Mouse (Mus musculus) thymus, postnatal 36 days (tissue): ENCODE measurements at regions not wholly inside any gene's neighbourhood (a gene's known extent, or its start where the extent isn't known, plus 50 kb on each side); places are given as distances from the start of the nearest gene placed in this dataset.

Source experiments
- DNase-seq, 2 experiments: peaks; one replicate each; pipeline ENCODE4 v3.0.0; 2022; ENCODE audit warnings: mixed read lengths in 2 of 2

- DNase-seq = no peak
These were observed 481.2 kb upstream of the Pmfbp1 start for GRCm38 (mm10) chr8:109012655-109013054.

- DNase-seq = no peak
These were observed 480.2 kb upstream of the Pmfbp1 start for GRCm38 (mm10) chr8:109013577-109013976.

- DNase-seq = peak; percentile 57 to 67
These were observed 479.1 kb upstream of the Pmfbp1 start for GRCm38 (mm10) chr8:109014746-109015145.

DNA sequence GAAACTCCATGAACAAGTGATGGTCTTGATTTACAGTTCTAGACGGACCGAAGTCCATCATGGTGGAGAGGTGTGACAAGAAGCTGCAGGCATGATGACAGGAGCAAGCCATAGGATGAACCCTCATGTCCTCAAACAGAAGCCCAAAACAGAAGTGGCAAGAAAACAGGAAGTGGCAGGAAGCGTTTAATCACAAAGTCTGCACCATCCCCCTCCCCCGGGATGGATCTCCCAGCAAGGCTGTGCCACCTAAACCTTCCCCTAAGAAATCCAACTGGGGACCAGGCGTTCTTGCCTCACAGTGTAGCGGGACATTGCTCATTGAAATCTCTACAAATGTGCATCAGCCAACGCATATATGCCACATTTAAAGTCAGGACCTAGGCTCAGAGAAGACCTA, 474.3 kb upstream of the Pmfbp1 start:
- no peak for DNase-seq

DNA sequence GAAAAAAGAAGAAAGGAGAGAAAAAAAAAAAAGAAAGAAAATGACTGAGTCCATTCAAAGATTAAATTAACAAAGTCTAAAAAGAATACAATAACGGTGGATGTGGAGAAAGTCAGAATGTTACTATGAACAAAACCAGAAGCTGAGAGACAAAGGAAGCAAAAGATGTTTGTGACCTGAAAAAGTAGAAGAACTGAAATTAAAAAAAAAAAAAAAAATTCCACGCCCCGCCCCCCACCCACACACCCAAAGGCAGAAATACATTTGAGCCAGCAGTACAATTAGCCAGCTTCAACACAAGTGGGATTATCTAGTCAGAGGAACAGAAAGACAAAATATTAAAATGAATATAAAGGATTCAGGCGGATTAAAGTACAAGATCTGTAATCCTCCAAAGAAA, 473.7 kb upstream of the Pmfbp1 start:
- no peak for DNase-seq

- no peak for DNase-seq
These were observed 465.9 kb upstream of the Pmfbp1 start for GRCm38 (mm10) chr8:109027923-109028322.

GRCm38 (mm10) chr8:109053608-109054007, 440.2 kb upstream of the Pmfbp1 start:
- DNase-seq = no peak

- no peak for DNase-seq
These were observed 434.7 kb upstream of the Pmfbp1 start for GRCm38 (mm10) chr8:109059152-109059551.

DNA sequence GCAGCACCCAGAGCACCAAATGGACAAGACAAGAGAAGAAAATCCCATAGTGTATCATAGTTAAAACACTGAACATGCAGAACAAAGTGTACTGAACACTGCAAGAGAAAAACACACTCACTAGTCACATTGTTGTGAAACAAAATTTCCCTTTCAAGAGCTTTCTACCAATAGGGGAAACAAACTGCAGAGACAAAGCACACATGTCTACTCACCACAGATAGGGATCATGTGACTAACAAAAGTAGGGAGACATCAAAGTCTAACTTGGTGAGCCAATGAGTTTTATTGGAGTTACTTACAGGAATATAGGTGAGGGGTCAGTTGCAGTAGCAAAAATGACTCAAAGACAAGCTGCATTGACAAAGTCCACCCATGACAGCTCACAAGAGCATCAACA, 431.5 kb upstream of the Pmfbp1 start:
- no peak for DNase-seq

DNA sequence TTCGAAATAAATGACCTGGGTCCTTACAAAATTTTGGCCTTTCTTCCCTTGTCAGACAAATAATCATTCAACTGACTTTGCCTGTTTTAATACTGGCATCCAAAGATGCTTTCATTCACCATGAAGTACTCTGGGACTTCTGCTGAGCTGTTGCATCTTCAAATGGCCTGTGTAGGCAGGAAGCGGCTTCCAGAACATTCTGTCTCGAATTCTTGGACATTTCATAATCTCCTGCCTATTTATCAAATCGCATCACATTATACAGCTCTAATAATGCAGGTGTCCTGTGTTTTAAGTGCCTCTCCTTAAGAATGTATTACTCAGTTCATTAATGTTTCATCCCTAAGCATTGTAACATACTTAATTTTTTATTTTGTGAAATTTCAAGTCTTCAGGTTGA, 420.1 kb upstream of the Pmfbp1 start:
- no peak for DNase-seq

DNA sequence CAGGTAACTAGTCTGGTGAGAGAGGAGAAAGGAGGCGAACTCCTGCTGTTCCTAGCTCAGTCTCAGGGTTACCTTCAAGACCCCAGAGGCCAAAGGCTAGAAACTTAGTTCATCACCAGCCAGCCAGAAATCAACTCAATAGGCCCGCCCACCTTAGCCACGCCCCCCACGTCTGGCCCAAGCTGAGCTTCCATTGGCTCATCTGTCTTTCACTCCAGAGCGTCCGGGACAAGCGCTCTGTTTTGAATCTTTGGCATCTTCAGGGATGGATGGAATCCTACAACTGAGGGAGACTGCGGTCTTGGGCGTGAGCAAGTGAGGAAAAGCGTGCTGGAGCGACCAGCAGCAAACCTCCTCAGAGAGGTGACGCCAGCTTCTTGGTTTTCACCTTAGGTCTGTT, 418.8 kb upstream of the Pmfbp1 start:
- no peak for DNase-seq

DNA sequence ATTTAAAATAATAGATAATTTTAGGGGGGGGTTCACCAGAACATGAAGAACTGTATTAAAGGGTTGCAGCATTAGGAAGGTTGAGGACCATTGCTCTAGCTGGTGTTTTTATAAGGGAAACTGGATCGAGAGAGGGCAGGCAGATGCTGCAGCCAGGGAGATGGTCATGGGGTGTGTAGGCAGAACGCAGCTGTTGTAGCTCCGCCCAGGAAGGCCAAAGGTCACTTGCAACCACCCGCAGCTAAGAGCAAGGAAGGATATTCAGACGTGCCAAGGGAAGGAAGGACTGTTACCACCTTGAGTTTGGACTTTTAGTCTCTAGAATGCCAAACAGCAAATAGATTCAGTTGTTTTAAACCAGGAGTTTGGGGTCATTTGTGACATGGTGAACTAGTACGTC, 414.6 kb upstream of the Pmfbp1 start:
- no peak for DNase-seq

DNA sequence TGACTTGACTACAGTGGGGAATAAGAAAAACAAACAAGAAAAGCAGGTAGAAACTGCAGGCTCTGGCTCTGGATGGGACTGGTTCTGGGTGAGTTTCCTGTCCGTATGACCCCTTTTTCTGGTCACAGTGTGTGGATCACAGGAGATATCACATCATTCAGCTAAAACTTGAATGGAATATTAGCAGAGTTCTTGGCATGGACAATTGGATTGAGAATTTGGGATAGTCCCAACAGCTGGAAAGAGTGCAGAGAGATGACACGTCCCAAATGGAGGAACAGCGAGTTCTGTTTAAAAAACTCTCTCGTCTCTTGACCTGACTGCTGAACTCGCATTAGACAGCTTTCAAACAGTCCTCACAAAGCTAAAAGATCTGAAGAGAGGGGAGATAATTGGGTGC, 412.5 kb upstream of the Pmfbp1 start:
- no peak for DNase-seq

DNA sequence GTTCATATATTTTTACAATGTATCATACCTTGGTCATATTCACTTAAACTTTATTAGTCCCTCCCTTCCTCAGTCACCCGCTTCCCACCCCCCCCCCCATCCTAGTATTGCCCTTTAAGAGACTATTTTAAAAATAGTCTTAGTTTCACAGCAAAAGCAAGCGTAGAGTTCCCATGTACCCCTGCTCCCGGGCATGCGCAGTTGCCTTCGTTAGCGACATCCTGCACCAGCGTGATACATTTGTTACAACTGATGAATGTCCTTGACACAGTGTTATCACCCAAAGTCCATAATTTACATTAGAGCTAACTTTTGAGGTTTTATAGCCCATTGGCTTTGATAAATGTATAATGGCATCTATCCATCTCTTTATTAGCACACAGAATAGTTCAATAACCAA, 408.7 kb upstream of the Pmfbp1 start:
- no peak for DNase-seq

DNA sequence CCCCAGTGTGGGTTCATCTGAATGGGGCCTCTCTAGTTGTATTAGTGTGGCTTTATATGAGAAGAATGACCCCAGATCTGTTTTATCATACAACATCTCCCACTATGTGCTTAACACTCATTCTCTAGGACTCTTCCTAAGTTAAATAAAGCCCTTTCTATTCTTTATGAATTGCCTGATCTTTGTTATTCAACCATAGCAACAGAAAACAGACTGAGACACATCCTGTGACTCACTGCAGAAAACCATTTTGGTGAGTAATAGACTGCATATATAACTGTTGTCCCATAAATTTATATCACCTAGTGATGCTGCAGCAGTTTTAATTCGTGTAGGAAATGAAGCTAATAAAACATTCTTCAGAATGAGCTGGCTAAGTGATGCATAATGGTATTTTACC, 406.0 kb upstream of the Pmfbp1 start:
- no peak for DNase-seq

GRCm38 (mm10) chr8:109099671-109100070, 394.2 kb upstream of the Pmfbp1 start:
- no peak for DNase-seq

GRCm38 (mm10) chr8:109101416-109101815, 392.4 kb upstream of the Pmfbp1 start:
- no peak for DNase-seq

DNA sequence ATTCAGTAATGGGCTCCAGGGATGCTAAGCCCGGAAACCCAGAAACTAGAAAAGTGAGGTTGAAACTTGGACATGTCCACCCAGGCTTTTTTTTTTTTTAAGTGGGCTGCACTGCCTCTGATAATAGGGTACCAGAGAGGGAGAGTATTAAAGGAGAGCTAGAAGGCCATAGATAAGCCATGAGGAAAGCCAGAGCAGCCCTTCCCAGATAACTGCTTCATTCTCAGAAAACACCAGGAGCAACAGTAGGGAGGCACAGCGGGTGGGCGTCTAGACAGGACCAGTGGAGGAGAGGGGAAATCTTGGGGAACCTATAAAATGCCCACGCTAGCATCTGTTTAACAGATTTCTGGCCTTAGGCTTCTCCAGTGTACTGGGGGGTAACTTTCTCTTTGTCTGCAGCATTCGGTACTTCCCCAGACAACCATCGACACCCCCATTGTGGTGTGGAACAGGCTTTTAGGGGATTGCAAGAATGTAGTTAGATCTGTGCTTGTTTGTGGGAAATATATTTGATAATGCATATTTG, 389.0 kb upstream of the Pmfbp1 start:
- DNase-seq = no peak

DNA sequence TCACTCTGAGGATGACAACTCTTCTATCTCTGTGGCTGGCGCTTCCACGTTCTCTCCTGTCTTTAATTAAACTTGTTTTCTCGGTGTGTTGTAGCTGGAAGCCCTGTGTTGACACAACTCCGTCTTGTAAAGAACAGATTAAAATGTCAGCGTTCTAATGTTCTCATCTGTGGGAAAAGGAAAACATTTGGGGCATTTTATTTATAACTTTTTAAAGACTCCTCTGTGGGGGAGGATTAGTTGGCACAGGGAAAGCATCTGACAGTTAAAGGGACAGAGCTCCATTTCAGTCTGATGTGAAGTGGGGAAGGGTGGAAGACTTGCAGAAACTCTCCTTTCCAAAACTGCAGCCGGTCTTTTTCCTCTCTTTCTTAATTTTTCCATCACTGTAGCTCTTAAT, 388.1 kb upstream of the Pmfbp1 start:
- DNase-seq = no peak

GRCm38 (mm10) chr8:109106971-109107370, 386.9 kb upstream of the Pmfbp1 start:
- DNase-seq = no peak

GRCm38 (mm10) chr8:109107762-109108161, 386.1 kb upstream of the Pmfbp1 start:
- no peak for DNase-seq

DNA sequence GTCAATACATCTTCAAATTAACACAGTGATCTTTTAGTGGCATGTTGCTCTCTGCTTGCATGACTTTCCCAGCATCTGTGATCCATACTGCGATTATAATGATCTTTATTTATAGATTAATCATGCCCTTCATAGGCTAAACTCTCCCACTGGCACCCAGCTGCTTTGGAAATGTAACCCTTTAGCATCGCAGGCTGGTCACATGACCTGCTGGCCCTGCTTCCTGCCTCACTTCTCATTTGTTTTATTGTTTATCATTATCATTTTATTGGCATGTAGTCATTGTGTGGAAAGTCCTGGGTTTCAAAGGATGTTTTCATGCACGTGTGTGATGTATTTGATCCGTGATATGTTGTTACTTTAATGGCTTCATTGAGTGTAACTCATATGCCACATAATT, 384.4 kb upstream of the Pmfbp1 start:
- DNase-seq = no peak

- no peak for DNase-seq
These were observed 372.1 kb upstream of the Pmfbp1 start for GRCm38 (mm10) chr8:109121776-109122175.

- no peak for DNase-seq
These were observed 351.2 kb upstream of the Pmfbp1 start for GRCm38 (mm10) chr8:109142495-109143158.

GRCm38 (mm10) chr8:109151711-109152110, 342.1 kb upstream of the Pmfbp1 start:
- no peak for DNase-seq
